Mouse (Mus musculus): ENCODE results near the gene Hunk.

The Hunk gene

GRCm38 (mm10) chr16:90500809-90501208 lies 115.0 kb downstream of the Hunk start:
- no peak for DNase-seq (ENCODE audit: low read depth, low spot score)

DNA sequence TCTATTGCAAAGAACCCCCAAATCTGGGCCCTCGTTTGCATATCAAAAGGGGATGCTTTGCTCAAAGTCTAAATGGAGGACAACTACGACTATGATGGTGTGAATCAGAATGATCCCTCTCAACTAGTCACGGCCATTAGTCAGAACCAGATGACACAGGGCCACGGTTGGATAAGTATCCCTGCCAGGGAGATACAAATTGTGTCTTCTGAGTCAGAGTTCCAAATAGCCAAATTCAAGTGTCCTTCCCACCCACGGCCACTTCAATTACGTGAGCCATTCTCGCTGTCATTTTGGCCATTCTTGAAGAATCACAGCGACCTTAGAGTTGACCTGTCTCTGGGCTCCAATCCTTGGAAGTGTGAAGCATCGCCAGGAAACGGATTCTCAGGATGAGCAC lies 119.4 kb downstream of the Hunk start:
- peak; percentile 32 for DNase-seq (ENCODE audit: low read depth, low spot score)

DNA sequence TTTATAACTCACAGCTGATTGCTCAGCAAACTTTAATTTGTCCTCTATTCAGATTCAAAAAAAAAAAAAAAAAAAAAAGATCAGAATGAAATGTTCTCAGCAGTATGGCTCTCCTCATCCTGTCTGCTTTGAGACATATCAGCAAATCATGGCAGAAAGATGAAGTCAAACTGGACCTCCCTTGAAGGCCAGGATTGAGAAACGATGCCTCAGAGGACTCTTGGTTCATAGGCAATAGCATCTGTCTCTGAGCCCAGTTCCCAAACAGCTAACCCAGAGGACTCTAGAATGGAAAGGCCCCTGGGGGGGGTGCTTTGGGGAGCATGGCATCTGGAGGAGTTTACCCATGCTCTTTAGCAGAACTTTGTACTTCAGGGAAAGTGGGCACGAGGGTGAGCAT lies 119.9 kb downstream of the Hunk start:
- DNase-seq (ENCODE audit: low read depth, low spot score), result no peak

DNA sequence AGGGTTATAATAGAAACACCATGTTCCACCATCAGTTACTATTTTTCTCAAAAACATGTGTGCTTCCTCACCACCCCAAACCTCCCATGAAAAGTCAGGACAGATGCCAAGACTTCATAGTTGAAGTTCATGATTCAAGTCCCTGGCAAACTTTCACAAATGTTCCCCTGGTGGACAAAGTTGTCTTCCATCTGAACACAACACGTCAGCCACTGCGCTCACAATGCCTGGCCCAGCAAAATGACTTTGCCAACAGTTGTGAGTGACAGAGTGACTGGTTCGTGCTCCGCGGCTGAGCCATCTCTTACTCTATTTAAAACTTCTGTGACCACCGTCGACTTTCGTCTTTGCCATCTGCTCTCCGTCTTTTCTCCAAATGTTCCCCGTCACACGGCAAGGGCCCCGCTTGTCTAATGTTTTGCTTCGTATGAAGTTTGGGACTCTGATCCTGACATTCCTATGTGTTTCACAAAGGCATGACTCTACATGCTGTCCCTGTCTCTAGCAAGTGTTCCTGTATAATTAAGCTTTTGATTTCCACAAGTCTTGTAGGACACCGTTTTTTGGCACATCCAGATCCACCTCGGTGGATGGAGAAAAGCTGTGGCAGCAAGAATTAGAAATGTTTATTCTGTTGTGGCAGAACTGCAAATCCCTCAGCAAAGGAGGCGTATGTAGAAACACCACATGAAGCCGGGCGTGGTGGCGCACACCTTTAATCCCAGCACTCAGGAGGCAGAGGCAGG lies 125.9 kb downstream of the Hunk start:
- peak; percentile 35 for DNase-seq (ENCODE audit: low read depth, low spot score)

- no peak for DNase-seq (ENCODE audit: low read depth, low spot score)
These were observed 131.2 kb downstream of the Hunk start for GRCm38 (mm10) chr16:90517041-90517440.

- DNase-seq (ENCODE audit: low read depth, low spot score), result peak; percentile 36
These were observed 132.4 kb downstream of the Hunk start for GRCm38 (mm10) chr16:90518232-90518631.

- DNase-seq (ENCODE audit: low read depth, low spot score), result no peak
These were observed 133.0 kb downstream of the Hunk start for GRCm38 (mm10) chr16:90518732-90519295.

DNA sequence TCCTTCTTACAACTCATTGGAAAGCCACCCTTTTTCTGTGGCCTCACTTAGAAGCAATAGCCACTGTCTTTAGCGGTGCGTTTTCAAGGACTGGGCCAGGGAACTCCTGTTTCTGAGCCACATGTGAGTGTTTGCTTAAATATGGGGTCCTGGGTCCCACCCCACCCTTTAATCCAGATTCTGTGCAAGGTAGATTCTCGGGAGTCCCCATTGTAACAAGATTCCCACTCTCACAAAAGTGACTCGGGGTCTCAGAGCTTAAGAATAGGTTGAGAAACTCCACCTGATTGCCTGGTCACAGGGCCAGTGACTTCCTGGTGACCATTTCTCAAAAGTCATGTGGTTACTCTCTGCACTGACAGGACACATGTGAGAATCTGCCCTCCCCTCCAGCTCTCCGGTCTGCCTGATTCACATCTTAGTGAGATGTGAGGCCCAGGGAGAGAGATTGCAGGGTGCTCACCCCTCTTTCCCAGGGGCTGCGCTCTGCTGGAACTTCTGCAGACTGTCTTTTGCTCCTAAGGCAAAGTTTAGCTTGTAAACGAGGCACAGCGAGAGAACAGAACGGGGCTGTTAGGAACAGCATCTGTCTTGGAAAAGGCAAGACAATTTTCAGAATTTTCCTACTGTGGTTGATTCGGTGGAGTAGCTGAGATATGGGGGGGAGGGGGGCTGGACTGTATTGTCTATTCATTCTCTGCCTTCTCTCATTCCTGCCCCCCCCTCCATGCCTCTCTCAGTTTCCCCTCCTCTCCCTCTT lies 135.6 kb downstream of the Hunk start:
- DNase-seq (ENCODE audit: low read depth, low spot score), result peak; percentile 41

- DNase-seq (ENCODE audit: low read depth, low spot score), result peak; percentile 45
These were observed 136.1 kb downstream of the Hunk start for GRCm38 (mm10) chr16:90521951-90522255.

DNA sequence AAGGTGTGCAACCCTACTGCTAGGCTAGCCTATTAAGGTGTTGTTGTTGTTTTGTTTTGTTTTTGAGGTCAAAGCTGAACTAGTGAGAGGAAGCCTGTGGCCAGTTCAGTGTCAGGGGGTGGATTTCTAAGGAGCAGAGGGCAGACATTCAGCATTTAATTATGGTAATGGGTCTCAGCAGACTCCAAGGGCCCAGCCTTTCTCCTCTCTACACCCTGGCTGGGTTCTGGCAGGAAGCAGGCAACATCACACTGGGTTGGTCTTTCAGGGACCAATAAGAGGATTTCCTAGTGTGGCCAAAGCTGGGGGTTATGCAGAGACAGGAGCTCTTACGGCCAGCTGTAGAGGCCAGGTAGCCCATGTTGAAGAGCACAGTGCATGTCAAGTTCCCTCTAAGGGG lies 136.8 kb downstream of the Hunk start:
- DNase-seq (ENCODE audit: low read depth, low spot score), result no peak

GRCm38 (mm10) chr16:90523373-90523772 lies 137.6 kb downstream of the Hunk start:
- no peak for DNase-seq (ENCODE audit: low read depth, low spot score)

DNA sequence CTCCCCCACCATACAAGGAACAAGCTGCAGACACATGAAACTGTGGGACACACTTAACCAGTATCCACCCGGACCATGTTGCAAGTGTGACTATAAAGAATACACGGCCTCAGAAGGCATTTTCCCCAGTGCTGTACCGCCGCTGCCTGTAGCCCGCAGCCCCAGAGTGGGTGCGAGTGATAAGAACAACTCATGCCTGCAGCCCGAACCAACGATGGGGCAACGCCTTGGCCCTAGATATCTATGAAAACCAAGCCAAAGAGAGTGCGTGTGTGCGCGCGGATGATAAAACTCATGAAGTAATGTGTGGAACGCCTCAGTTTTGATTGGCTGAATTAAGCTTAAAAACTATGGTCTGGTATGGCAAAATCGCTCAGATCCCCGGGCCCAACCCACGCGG lies 138.1 kb downstream of the Hunk start:
- DNase-seq (ENCODE audit: low read depth, low spot score), result no peak

- no peak for DNase-seq (ENCODE audit: low read depth, low spot score)
These were observed 138.6 kb downstream of the Hunk start for GRCm38 (mm10) chr16:90524393-90524792.

GRCm38 (mm10) chr16:90533119-90533673 lies 147.4 kb downstream of the Hunk start:
- DNase-seq (ENCODE audit: low read depth, low spot score), result no peak

- DNase-seq (ENCODE audit: low read depth, low spot score), result no peak
These were observed 148.8 kb downstream of the Hunk start for GRCm38 (mm10) chr16:90534591-90534990.

DNA sequence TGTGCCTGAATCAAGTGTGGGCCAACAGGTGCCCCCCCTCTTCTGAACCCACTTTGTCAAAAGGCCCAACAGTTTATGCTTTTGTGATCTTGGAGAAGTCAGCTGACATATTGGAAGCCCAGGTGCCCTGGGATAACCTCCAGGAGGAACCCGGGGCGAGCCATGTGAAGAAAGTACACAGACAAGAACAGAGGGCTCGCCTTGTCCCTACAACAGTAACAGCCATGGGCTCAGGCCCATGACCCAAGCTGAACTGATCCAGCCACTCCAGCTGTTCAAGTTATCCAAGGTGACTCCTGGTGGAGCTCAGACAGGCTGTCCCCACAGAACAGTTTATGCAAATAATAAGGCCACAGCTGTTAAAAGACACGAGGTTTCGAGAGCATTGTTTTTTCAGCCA lies 153.1 kb downstream of the Hunk start:
- peak; percentile 38 for DNase-seq (ENCODE audit: low read depth, low spot score)

GRCm38 (mm10) chr16:90541191-90541590 lies 155.4 kb downstream of the Hunk start:
- DNase-seq (ENCODE audit: low read depth, low spot score), result no peak

- no peak for DNase-seq (ENCODE audit: low read depth, low spot score)
These were observed 156.6 kb downstream of the Hunk start for GRCm38 (mm10) chr16:90542383-90542782.

GRCm38 (mm10) chr16:90544175-90544574 lies 158.4 kb downstream of the Hunk start:
- DNase-seq (ENCODE audit: low read depth, low spot score), result no peak

- no peak for DNase-seq (ENCODE audit: low read depth, low spot score)
These were observed 159.7 kb downstream of the Hunk start for GRCm38 (mm10) chr16:90545509-90545908.

DNA sequence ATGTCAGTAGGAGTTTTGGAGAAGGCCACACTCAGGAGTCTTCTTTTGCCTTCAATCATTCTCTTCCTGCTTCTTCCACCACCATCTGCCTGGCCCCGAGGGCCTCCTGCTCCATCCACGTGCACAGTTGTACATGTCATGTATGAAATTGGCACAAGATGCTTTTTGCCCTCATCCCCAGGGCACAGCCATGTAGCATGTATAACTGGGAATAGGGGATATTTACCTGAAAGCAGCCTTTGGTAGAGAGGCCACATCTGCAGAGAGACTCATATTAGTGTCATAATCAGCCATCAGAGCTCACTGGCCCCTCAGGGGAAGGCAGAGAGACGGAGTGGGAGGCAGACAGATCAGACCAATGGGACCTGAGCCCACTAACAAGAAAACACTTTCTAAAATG lies 160.8 kb downstream of the Hunk start:
- no peak for DNase-seq (ENCODE audit: low read depth, low spot score)

GRCm38 (mm10) chr16:90547996-90548395 lies 162.2 kb downstream of the Hunk start:
- DNase-seq (ENCODE audit: low read depth, low spot score), result no peak
